Mouse (Mus musculus): ENCODE measurements at regions not wholly inside any gene's neighbourhood (a gene's known extent, or its start where the extent isn't known, plus 50 kb on each side); places are given as distances from the start of the nearest gene placed in this dataset.

GRCm38 (mm10) chr13:14789827-14790226, 159.9 kb downstream of the AW209491 start:
- intact Hi-C loops (cut with DNase I) = no loop called here
- no peak for TF ChIP-seq CTCF (IDR thresholded peaks at IDR 0.05)
- Histone ChIP-seq H3K4me3 (no peak overlapping the region), H3K27ac (no peak overlapping the region)
- no peak for DNase-seq

- no peak for TF ChIP-seq CTCF (IDR thresholded peaks at IDR 0.05)
- H3K27ac ChIP-seq = no peak overlapping the region
- intact Hi-C loops (cut with DNase I) = no loop called here
- peak; percentile 20 for DNase-seq
- no peak overlapping the region for H3K4me3 ChIP-seq
Measured at GRCm38 (mm10) chr13:14800246-14800645, 170.3 kb downstream of the AW209491 start.

- intact Hi-C loops (cut with DNase I) = no loop called here
Measured at GRCm38 (mm10) chr13:14801020-14801419, 171.1 kb downstream of the AW209491 start.

GRCm38 (mm10) chr13:14802391-14802790, 172.4 kb downstream of the AW209491 start:
- TF ChIP-seq CTCF (IDR thresholded peaks at IDR 0.05) = no peak
- no peak overlapping the region for H3K27ac ChIP-seq
- DNase-seq = no peak
- H3K4me3 ChIP-seq = no peak overlapping the region
- intact Hi-C loops (cut with DNase I) = no loop called here

More at GRCm38 (mm10) chr13:14801020-14801419, 171.1 kb downstream of the AW209491 start:
- TF ChIP-seq CTCF (IDR thresholded peaks at IDR 0.05) = no peak
- Histone ChIP-seq H3K27ac (no peak overlapping the region), H3K4me3 (no peak overlapping the region)
- DNase-seq = no peak

GRCm38 (mm10) chr13:14835362-14835761, 205.4 kb downstream of the AW209491 start:
- TF ChIP-seq CTCF (IDR thresholded peaks at IDR 0.05) = no peak

More at GRCm38 (mm10) chr13:14835362-14835761, 205.4 kb downstream of the AW209491 start:
- intact Hi-C loops (cut with DNase I) = no loop called here
- no peak for DNase-seq
- no peak overlapping the region for H3K27ac ChIP-seq
- H3K4me3 ChIP-seq = no peak overlapping the region

All from gastrocnemius, adult 2 months (tissue).